Mouse (Mus musculus): ENCODE results near the gene Lyrm7.

- TF ChIP-seq POLR2A (IDR thresholded peaks at IDR 0.05; ENCODE audit: low read depth, low read length) (no peak), CTCF (IDR thresholded peaks at IDR 0.05; ENCODE audit: extremely low read depth, insufficient read length, insufficient replicate concordance, low read depth, low read length) (no peak)
Observed at GRCm38 (mm10) chr11:54868445-54868844, 7.7 kb upstream of the Lyrm7 start.
